In the genomic region with DNA sequence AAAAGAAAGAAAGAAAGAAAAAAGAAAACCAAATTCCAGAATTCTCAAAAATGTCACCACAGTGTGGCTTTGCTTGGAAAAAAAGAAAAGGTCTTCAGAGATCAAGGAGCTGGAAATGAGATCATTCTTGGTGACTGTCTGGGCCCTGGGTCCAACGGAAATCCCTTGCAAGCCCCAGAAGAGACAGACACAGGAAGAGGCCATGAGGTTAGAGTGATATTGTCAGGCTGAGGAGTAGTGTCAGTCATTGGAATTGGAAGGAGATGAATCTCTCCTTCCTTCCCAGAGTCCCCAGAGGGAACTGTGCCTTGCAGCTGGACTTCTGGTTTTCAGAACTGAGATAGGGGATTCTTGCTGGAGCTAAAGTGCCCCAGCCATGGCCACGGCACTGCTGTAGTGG, we compare ENCODE assay signal across 20 mouse cellular contexts. TPM values are rescaled to one million over a fixed set of nuclear protein-coding genes. Genes with fewer than 3 reads are reported as not detected.
A peak's percentile ranks its signal among the peaks of the same experiment; 100 is the strongest.
DNase-seq lines count a peak whose midpoint lies in the region; ATAC-seq and TF ChIP-seq lines count a peak whose summit lies in the region.
"Had no signal": no experiment of that assay in that cellular context is flagged by ENCODE, and none has a peak within 500 bp of the region (broad histone marks: within the 10 kb centered on the region; RNA-seq: fewer than 3 reads in every experiment).

No protein-coding gene starts in this region.

- ATAC-seq in heart, embryonic 14.5 days (ENCODE audit: insufficient number of reproducible peaks, insufficient read depth, low FRiP score, low read depth), result no peak
- no peak for ATAC-seq in heart, embryonic 11.5 days (replicated peaks; ENCODE audit: insufficient number of reproducible peaks, low FRiP score, low TSS enrichment)
- 0 out of 2 replicates have a peak, but pooled peaks have one; percentile 27 for ATAC-seq in liver, embryonic 12.5 days
- ATAC-seq in liver, embryonic 11.5 days (replicated peaks; ENCODE audit: low FRiP score), result no peak
- ATAC-seq in inflammation-experienced regulatory T-cells, adult 6 months, result peak; percentile 31
- ATAC-seq in forebrain, postnatal 0 days, result no peak
- ATAC-seq: midbrain, embryonic 16.5 days had no signal

- H3K27ac ChIP-seq in heart, embryonic 14.5 days (replicated peaks in 1 of 2; ENCODE audit: control insufficient read depth in 1 of 2, insufficient read depth in 1 of 2, low read depth in 2 of 2, low read length in 2 of 2), result peak overlapping the region; percentile 15 to 57; a peak in 3 of 4 replicates
- no peak overlapping the region for H3K27ac ChIP-seq in heart, embryonic 11.5 days (ENCODE audit: low read depth, low read length)
- H3K27ac ChIP-seq in liver, embryonic 12.5 days, result no peak overlapping the region
- no peak overlapping the region; the same call in 1 of the 2 replicates for H3K27ac ChIP-seq in liver, embryonic 11.5 days (ENCODE audit: low read depth, low read length)
- no peak overlapping the region for H3K27ac ChIP-seq in forebrain, postnatal 0 days (ENCODE audit: low read depth, low read length)
- H3K27ac ChIP-seq: hindbrain, embryonic 13.5 days; neural tube, embryonic 13.5 days had no signal

- 0 out of 2 replicates have a peak, but pooled peaks cover 3% of the 10 kb centered on the region for H3K27me3 ChIP-seq in heart, embryonic 14.5 days (ENCODE audit: control insufficient read depth, insufficient read depth, low read length)
- no peaks in the 10 kb centered on the region for H3K27me3 ChIP-seq in heart, embryonic 11.5 days (ENCODE audit: control insufficient read depth, insufficient read depth, low read length)
- peaks cover 7% of the 10 kb centered on the region; the same call in 1 of the 2 replicates for H3K27me3 ChIP-seq in liver, embryonic 12.5 days (replicated peaks)
- H3K27me3 ChIP-seq in liver, embryonic 11.5 days (replicated peaks; ENCODE audit: control insufficient read depth, insufficient read depth, low read length), result no peaks in the 10 kb centered on the region
- H3K27me3 ChIP-seq in forebrain, postnatal 0 days (ENCODE audit: insufficient read depth, low read length), result no peaks in the 10 kb centered on the region
- H3K27me3 ChIP-seq: neural tube, embryonic 13.5 days; stomach, embryonic 15.5 days had no signal

- no peaks in the 10 kb centered on the region for H3K36me3 ChIP-seq in heart, embryonic 14.5 days (ENCODE audit: control insufficient read depth, insufficient read depth, low read length)
- H3K36me3 ChIP-seq in heart, embryonic 11.5 days (ENCODE audit: control insufficient read depth, insufficient read depth, low read length), result no peaks in the 10 kb centered on the region
- H3K36me3 ChIP-seq in liver, embryonic 12.5 days, result no peaks in the 10 kb centered on the region
- H3K36me3 ChIP-seq in liver, embryonic 11.5 days (ENCODE audit: control insufficient read depth, insufficient read depth, low read length), result no peaks in the 10 kb centered on the region
- no peaks in the 10 kb centered on the region for H3K36me3 ChIP-seq in forebrain, postnatal 0 days (ENCODE audit: insufficient read depth)
- H3K36me3 ChIP-seq: hindbrain, embryonic 13.5 days; neural tube, embryonic 13.5 days; stomach, embryonic 15.5 days had no signal

- WGBS in heart, embryonic 14.5 days, result 53% methylated on average over 2 of the region's 2 CpGs
- WGBS in heart, embryonic 11.5 days (ENCODE audit: insufficient replicate concordance), result 49% methylated on average over 2 of the region's 2 CpGs
- whole genome bisulfite sequencing in liver, embryonic 12.5 days (ENCODE audit: insufficient replicate concordance), result 14% methylated on average over 2 of the region's 2 CpGs
- 54% methylated on average over 2 of the region's 2 CpGs for WGBS in liver, embryonic 11.5 days
- 79% methylated on average over 2 of the region's 2 CpGs for WGBS in forebrain, postnatal 0 days

- H3K9me3 ChIP-seq in heart, embryonic 14.5 days (ENCODE audit: control insufficient read depth, low read length), result no peaks in the 10 kb centered on the region; the same call in 1 of the 2 replicates
- H3K9me3 ChIP-seq in heart, embryonic 11.5 days (replicated peaks; ENCODE audit: control insufficient read depth, low read length), result no peaks in the 10 kb centered on the region
- H3K9me3 ChIP-seq in liver, embryonic 12.5 days (replicated peaks), result no peaks in the 10 kb centered on the region
- H3K9me3 ChIP-seq in liver, embryonic 11.5 days (ENCODE audit: control insufficient read depth, low read length), result no peaks in the 10 kb centered on the region
- no peaks in the 10 kb centered on the region for H3K9me3 ChIP-seq in forebrain, postnatal 0 days (ENCODE audit: low read length)
- H3K9me3 ChIP-seq: hindbrain, embryonic 13.5 days; neural tube, embryonic 13.5 days; stomach, embryonic 15.5 days had no signal

- no peak overlapping the region for H3K4me2 ChIP-seq in heart, embryonic 14.5 days (ENCODE audit: low read length)
- H3K4me2 ChIP-seq in heart, embryonic 11.5 days, result no peak overlapping the region
- no peak overlapping the region for H3K4me2 ChIP-seq in liver, embryonic 12.5 days
- no peak overlapping the region for H3K4me2 ChIP-seq in liver, embryonic 11.5 days
- H3K4me2 ChIP-seq in forebrain, postnatal 0 days (ENCODE audit: low read depth), result no peak overlapping the region
- H3K4me2 ChIP-seq: hindbrain, embryonic 13.5 days; neural tube, embryonic 13.5 days; stomach, embryonic 15.5 days had no signal

- TF ChIP-seq CTCF in forebrain, postnatal 0 days (IDR thresholded peaks at IDR 0.05; ENCODE audit: low read depth), result no peak

- DNase-seq in liver, embryonic 11.5 days (ENCODE audit: low spot score), result no peak
- peak; percentile 53 for DNase-seq in CD4-positive, CD25-positive, alpha-beta regulatory T cell, adult 2 months (ENCODE audit: low read depth, low spot score)
- DNase-seq in spleen, postnatal 36 days (ENCODE audit: low spot score in 2 of 2), result no peak
- no peak for DNase-seq in forebrain, postnatal 0 days
- DNase-seq: cerebellum, adult 2 months; gastrocnemius, postnatal 36 days; kidney, adult 9 months; lung, adult 18-20 months; thymus, postnatal 14 days had no signal

- no peak overlapping the region for H3K4me3 ChIP-seq in heart, embryonic 14.5 days (ENCODE audit: control insufficient read depth in 1 of 2, insufficient read depth in 1 of 2, low read depth in 1 of 2, low read length in 2 of 2)
- H3K4me3 ChIP-seq in heart, embryonic 11.5 days (ENCODE audit: low read depth, low read length), result no peak overlapping the region
- no peak overlapping the region for H3K4me3 ChIP-seq in liver, embryonic 12.5 days
- no peak overlapping the region for H3K4me3 ChIP-seq in liver, embryonic 11.5 days (ENCODE audit: low read depth, low read length)
- H3K4me3 ChIP-seq in forebrain, postnatal 0 days (ENCODE audit: low read depth, low read length), result no peak overlapping the region
- H3K4me3 ChIP-seq: erythroblast, embryonic 14.5 days; hindbrain, embryonic 13.5 days; neural tube, embryonic 13.5 days; stomach, embryonic 15.5 days had no signal

- peaks cover 10 to 17% of the 10 kb centered on the region in 2 experiments for H3K4me1 ChIP-seq in heart, embryonic 14.5 days (ENCODE audit: control insufficient read depth in 2 of 2, insufficient read depth in 2 of 2, low read length in 2 of 2)
- peaks cover 14% of the 10 kb centered on the region for H3K4me1 ChIP-seq in heart, embryonic 11.5 days (ENCODE audit: control insufficient read depth, insufficient read depth, low read length)
- peaks cover 13% of the 10 kb centered on the region for H3K4me1 ChIP-seq in liver, embryonic 12.5 days
- H3K4me1 ChIP-seq in liver, embryonic 11.5 days (replicated peaks; ENCODE audit: control insufficient read depth, insufficient read depth, low read length), result peaks cover 14% of the 10 kb centered on the region
- H3K4me1 ChIP-seq in forebrain, postnatal 0 days (ENCODE audit: insufficient read depth), result no peaks in the 10 kb centered on the region

- H3K9ac ChIP-seq in heart, embryonic 14.5 days (ENCODE audit: low read length), result no peak overlapping the region
- no peak overlapping the region for H3K9ac ChIP-seq in heart, embryonic 11.5 days (ENCODE audit: low read depth, low read length)
- no peak overlapping the region for H3K9ac ChIP-seq in liver, embryonic 12.5 days
- H3K9ac ChIP-seq in liver, embryonic 11.5 days (ENCODE audit: low read depth, low read length), result no peak overlapping the region
- H3K9ac ChIP-seq in forebrain, postnatal 0 days, result no peak overlapping the region
- H3K9ac ChIP-seq: hindbrain, embryonic 13.5 days; neural tube, embryonic 13.5 days; stomach, embryonic 15.5 days had no signal

RNA-seq across cellular contexts. Expression of a gene that starts 31.2 kb away (rescaled TPM):
- polyA plus RNA-seq in heart, embryonic 14.5 days (2014; fragmentation: Nextera tagmentation; extraction: Ambion mirVana), result 166 and 168 TPM in 2 replicates
- polyA plus RNA-seq in heart, embryonic 11.5 days (2014; fragmentation: Nextera tagmentation; extraction: Ambion mirVana), result 202 and 221 TPM in 2 replicates
- polyA plus RNA-seq in liver, embryonic 12.5 days (2016; fragmentation: Nextera tagmentation; extraction: Ambion mirVana), result 171 and 180 TPM in 2 replicates
- polyA plus RNA-seq in liver, embryonic 11.5 days (2014; fragmentation: Nextera tagmentation; extraction: Ambion mirVana), result 265 and 295 TPM in 2 replicates
- 10 to 100 TPM; 41.3 to 90.8 (median 53.1) TPM for polyA plus RNA-seq in inflammation-experienced regulatory T-cells, adult 6 months (2017; shearing (Covaris generic))
- total RNA-seq in forebrain, postnatal 0 days (2014; rRNA removed), result 29.1 and 43.7 TPM in 2 replicates
- 104 and 113 TPM in 2 replicates for polyA plus RNA-seq in forebrain, postnatal 0 days (2015; fragmentation: Nextera tagmentation; extraction: Ambion mirVana)

RNA-seq across cellular contexts. Expression of a gene that starts 31.5 kb away (rescaled TPM):
- polyA plus RNA-seq in heart, embryonic 14.5 days (2014; fragmentation: Nextera tagmentation; extraction: Ambion mirVana), result 2,314 and 2,402 TPM in 2 replicates
- polyA plus RNA-seq in heart, embryonic 11.5 days (2014; fragmentation: Nextera tagmentation; extraction: Ambion mirVana), result 1,603 and 1,668 TPM in 2 replicates
- 769 and 831 TPM in 2 replicates for polyA plus RNA-seq in liver, embryonic 12.5 days (2016; fragmentation: Nextera tagmentation; extraction: Ambion mirVana)
- 1,052 and 1,118 TPM in 2 replicates for polyA plus RNA-seq in liver, embryonic 11.5 days (2014; fragmentation: Nextera tagmentation; extraction: Ambion mirVana)
- 1,000 to 10,000 TPM; 1,064 to 1,179 (median 1,122) TPM for polyA plus RNA-seq in inflammation-experienced regulatory T-cells, adult 6 months (2017; shearing (Covaris generic))
- 436 and 703 TPM in 2 replicates for total RNA-seq in forebrain, postnatal 0 days (2014; rRNA removed)
- 1,351 and 1,499 TPM in 2 replicates for polyA plus RNA-seq in forebrain, postnatal 0 days (2015; fragmentation: Nextera tagmentation; extraction: Ambion mirVana)

RNA-seq across cellular contexts. Expression of a gene that starts 31.7 kb away (rescaled TPM):
- 0.45 and 0.65 TPM in 2 replicates for polyA plus RNA-seq in heart, embryonic 14.5 days (2014; fragmentation: Nextera tagmentation; extraction: Ambion mirVana)
- polyA plus RNA-seq in heart, embryonic 11.5 days (2014; fragmentation: Nextera tagmentation; extraction: Ambion mirVana), result 1.9 and 2.0 TPM in 2 replicates
- 0.69 and 0.79 TPM in 2 replicates for polyA plus RNA-seq in liver, embryonic 12.5 days (2016; fragmentation: Nextera tagmentation; extraction: Ambion mirVana)
- 0.69 and 2.4 TPM in 2 replicates for polyA plus RNA-seq in liver, embryonic 11.5 days (2014; fragmentation: Nextera tagmentation; extraction: Ambion mirVana)
- polyA plus RNA-seq in inflammation-experienced regulatory T-cells, adult 6 months (2017; shearing (Covaris generic)), result under 1 TPM in 1 of 3 experiments, not detected in 2; 0.98 TPM
- total RNA-seq in forebrain, postnatal 0 days (2014; rRNA removed), result 7.0 and 9.2 TPM in 2 replicates
- 12.4 and 14.8 TPM in 2 replicates for polyA plus RNA-seq in forebrain, postnatal 0 days (2015; fragmentation: Nextera tagmentation; extraction: Ambion mirVana)
- total RNA-seq: gastrocnemius, postnatal 36 days; left cerebral cortex, postnatal 14 days had no signal
- polyA plus RNA-seq: small intestine, adult 2 months had no signal

RNA-seq across cellular contexts. Expression of a gene that starts 36.6 kb away (rescaled TPM):
- polyA plus RNA-seq in heart, embryonic 14.5 days (2014; fragmentation: Nextera tagmentation; extraction: Ambion mirVana), result 7.5 and 8.5 TPM in 2 replicates
- 3.2 and 3.9 TPM in 2 replicates for polyA plus RNA-seq in heart, embryonic 11.5 days (2014; fragmentation: Nextera tagmentation; extraction: Ambion mirVana)
- 10.6 TPM in 2 replicates for polyA plus RNA-seq in liver, embryonic 12.5 days (2016; fragmentation: Nextera tagmentation; extraction: Ambion mirVana)
- polyA plus RNA-seq in liver, embryonic 11.5 days (2014; fragmentation: Nextera tagmentation; extraction: Ambion mirVana), result 10.5 and 12.3 TPM in 2 replicates
- polyA plus RNA-seq in inflammation-experienced regulatory T-cells, adult 6 months (2017; shearing (Covaris generic)), result 10 to 100 TPM; 14.7 to 24.6 (median 20.5) TPM
- total RNA-seq in forebrain, postnatal 0 days (2014; rRNA removed), result 2.8 and 3.3 TPM in 2 replicates
- 4.6 and 5.8 TPM in 2 replicates for polyA plus RNA-seq in forebrain, postnatal 0 days (2015; fragmentation: Nextera tagmentation; extraction: Ambion mirVana)

RNA-seq across cellular contexts. Expression of a gene that starts 52.1 kb away (rescaled TPM):
- 5.8 and 6.2 TPM in 2 replicates for polyA plus RNA-seq in heart, embryonic 14.5 days (2014; fragmentation: Nextera tagmentation; extraction: Ambion mirVana)
- polyA plus RNA-seq in heart, embryonic 11.5 days (2014; fragmentation: Nextera tagmentation; extraction: Ambion mirVana), result 3.5 and 4.6 TPM in 2 replicates
- 0.83 and 1.3 TPM in 2 replicates for polyA plus RNA-seq in liver, embryonic 12.5 days (2016; fragmentation: Nextera tagmentation; extraction: Ambion mirVana)
- polyA plus RNA-seq in liver, embryonic 11.5 days (2014; fragmentation: Nextera tagmentation; extraction: Ambion mirVana), result 1.6 and 4.1 TPM in 2 replicates
- polyA plus RNA-seq in inflammation-experienced regulatory T-cells, adult 6 months (2017; shearing (Covaris generic)), result 1 to 10 TPM in 1 of 3 experiments, not detected in 2; 1.6 TPM
- total RNA-seq in forebrain, postnatal 0 days (2014; rRNA removed), result 18.5 and 25.9 TPM in 2 replicates
- 21.7 and 22.7 TPM in 2 replicates for polyA plus RNA-seq in forebrain, postnatal 0 days (2015; fragmentation: Nextera tagmentation; extraction: Ambion mirVana)

Comparison
In these comparisons a context has a peak if more than half of its experiments do, and no peak if none do; other contexts are left out.
1. ATAC-seq: peak in liver, embryonic 12.5 days (single experiment) and inflammation-experienced regulatory T-cells, adult 6 months (single experiment); none in heart, embryonic 14.5 days (single experiment), heart, embryonic 11.5 days (single experiment), liver, embryonic 11.5 days (single experiment) and forebrain, postnatal 0 days (single experiment).
2. H3K27ac ChIP-seq: peak in heart, embryonic 14.5 days (2 of 2); none in heart, embryonic 11.5 days (single experiment), liver, embryonic 12.5 days (single experiment), liver, embryonic 11.5 days (single experiment) and forebrain, postnatal 0 days (single experiment).